Mouse (Mus musculus) left cerebral cortex, postnatal 14 days (tissue): ENCODE results near the gene Olfr544. TPM values are rescaled to one million over a fixed set of nuclear protein-coding genes. Genes with fewer than 3 reads are reported as not detected.

Source experiments
- DNase-seq, 2 experiments: peaks; one replicate each; pipeline ENCODE4 v3.0.0; 2021 to 2022; ENCODE audit warnings: low spot score in 2 of 2, mixed read lengths in 1 of 2
- intact Hi-C: fragments of 180-260 bp; cut with DNase I; formaldehyde crosslinking; loops from one replicate; pipeline ENCODE4 v1.15.1; 2025
- total RNA-seq, 2 experiments: library from RNA; stranded (reverse); gene quantifications; 2 replicates each; pipeline ENCODE4 v1.2.3; 2021

The Olfr544 gene
- total RNA-seq, 2 experiments from 2014 or later, result not detected

GRCm38 (mm10) chr7:102479368-102480078 lies 8.6 kb downstream of the Olfr544 start:
- intact Hi-C loops, result no loop called here
- DNase-seq, result no peak

- intact Hi-C loops, result no loop called here
- DNase-seq, result no peak
Measured at GRCm38 (mm10) chr7:102478926-102479325, 9.2 kb downstream of the Olfr544 start.

- no peak for DNase-seq
- intact Hi-C loops, result no loop called here
Measured at GRCm38 (mm10) chr7:102478425-102478824, 9.7 kb downstream of the Olfr544 start.

DNA sequence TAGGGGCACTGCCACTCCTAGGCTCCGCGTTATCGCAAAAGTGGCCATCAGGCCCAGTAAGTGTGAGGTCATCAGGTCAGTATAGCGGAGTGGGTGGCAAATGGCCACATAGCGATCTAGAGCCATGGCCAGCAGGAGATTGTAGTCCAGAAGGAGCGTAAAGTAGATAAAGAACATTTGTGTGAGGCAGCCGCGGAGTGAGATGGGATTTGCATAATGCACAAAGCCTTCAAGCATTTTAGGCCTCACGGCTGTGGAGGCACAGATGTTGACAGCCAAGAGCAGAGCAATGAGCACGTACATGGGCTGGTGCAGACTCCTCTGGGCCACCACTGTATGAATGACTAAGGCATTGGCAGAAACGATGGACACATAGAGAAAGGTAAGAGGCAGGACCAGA lies 10.7 kb downstream of the Olfr544 start:
- intact Hi-C loops, result no loop called here
- DNase-seq, result no peak

GRCm38 (mm10) chr7:102476601-102477000 lies 11.5 kb downstream of the Olfr544 start:
- intact Hi-C loops, result no loop called here
- DNase-seq, result no peak

GRCm38 (mm10) chr7:102472675-102473074 lies 15.4 kb downstream of the Olfr544 start:
- intact Hi-C loops, result no loop called here
- DNase-seq, result no peak

DNA sequence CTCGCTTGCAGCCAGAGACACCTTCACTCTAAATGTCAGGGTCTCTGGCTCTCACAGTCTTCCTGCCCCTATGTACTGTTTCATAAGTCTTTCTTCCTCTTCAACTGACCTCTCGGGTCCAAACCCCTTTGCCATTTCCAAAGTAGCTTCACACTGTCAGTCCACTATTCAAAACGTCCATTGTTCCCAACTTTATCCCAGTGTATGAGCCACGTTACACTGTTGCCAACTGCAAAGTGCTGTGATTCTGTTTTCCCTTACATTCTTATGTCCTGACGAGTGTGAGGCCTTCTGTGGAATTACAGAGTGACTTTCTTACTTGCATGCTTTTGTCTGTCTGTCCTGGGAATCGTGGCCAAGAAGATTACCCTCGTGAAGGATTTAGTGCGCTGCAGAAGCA lies 20.5 kb downstream of the Olfr544 start:
- intact Hi-C loops, result no loop called here
- no peak for DNase-seq

DNA sequence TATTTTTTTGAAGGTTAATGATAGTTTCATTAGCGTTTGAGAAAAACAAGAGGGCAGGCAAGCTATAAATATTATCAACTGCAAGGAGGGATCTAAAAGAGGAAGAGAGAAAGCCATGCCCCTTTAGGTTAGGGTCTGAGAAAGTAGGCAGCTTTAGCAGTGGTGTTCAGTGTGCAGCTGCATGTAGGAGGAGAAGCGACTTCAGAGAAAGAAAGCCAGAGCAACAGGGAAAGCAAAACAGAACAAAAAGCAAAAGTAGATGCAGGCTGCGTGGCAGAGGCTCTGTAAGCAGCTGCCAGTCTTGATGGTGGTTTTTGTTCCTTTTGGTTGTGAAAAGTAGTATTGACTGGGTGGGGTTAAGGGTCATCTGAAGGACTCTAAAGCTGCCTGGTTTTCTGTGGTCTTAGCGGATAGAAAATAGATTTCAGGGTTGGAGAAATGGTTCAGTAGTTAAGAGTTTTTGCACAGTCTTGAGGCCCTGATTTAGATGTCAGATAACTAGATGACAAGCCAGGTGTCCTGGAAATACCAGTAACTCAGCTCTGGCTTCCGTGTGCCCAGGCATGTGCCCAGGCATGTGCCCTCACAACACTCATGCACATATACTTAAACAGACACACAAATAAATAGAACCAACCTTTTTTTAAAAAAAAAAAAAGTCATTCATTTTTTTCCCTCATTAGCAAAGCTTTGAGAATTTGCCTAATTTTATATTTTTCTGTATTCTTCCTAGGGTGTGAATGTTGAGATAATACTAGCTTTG lies 29.3 kb downstream of the Olfr544 start:
- DNase-seq, result no peak
- intact Hi-C loops, result no loop called here

DNA sequence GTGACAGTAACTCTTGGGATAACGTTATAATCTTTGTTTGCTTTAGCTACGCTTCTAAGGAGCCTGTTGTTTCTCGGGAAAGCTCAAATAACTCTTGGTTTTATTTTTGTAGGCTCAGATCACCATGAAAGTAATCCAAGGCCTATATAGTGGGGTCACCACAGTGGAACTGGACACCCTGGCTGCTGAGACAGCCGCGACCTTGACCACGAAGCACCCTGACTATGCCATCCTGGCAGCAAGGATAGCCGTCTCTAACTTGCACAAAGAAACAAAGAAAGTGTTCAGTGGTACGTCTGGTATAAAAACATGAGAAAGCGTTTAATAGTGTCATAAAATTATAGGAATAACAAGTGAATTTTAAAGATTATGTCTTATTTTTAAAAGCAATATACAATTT lies 41.7 kb downstream of the Olfr544 start:
- intact Hi-C loops, result no loop called here

GRCm38 (mm10) chr7:102444301-102444700 lies 43.8 kb downstream of the Olfr544 start:
- no peak for DNase-seq
- intact Hi-C loops, result no loop called here

More for the DNA sequence above, 41.7 kb downstream of the Olfr544 start:
- DNase-seq, result no peak

GRCm38 (mm10) chr7:102442432-102442831 lies 45.7 kb downstream of the Olfr544 start:
- intact Hi-C loops, result no loop called here
- DNase-seq, result no peak

DNA sequence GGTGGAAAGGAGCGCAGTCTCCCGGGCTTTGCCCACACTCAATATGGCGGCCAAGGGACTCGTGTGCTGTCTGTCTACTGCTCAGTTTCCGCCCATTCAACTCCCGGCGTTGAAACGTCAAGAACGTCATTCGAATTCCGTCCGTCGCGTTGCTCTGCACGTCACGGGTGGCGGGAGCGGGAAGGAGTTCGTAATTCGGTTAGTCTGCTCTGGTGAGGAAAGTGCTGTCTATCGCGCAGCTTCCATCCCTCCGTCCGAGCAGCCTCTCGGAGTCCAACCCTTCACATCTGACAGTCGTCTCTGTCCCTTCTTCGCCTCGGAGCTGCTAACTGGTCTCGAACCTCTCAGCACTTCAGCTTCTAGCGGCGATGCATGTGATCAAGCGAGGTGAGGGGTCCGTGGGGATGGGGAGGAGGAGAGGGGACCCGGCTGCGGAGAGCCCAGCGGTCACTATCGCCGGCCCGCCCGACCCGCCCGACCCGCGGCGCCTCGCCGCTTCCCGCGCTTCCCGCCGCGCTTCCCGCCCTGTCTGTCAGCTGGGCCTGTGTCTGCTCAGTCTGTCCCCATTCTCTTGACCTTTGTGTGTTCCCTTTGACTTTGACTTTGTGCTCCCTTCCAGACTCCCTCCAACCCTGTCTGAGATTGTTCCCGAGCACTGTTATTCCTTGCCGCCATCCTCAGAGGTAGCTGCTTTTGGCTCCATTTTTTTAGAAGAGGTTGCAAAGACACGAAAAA lies 46.3 kb downstream of the Olfr544 start, which contains the start of gene Rrm1:
Gene Rrm1, plus strand, starts transcription at position 39 of the 735 bp plus-strand sequence.
- intact Hi-C loops, result no loop called here

GRCm38 (mm10) chr7:102440822-102441656 lies 47.1 kb downstream of the Olfr544 start:
- no peak for DNase-seq
- intact Hi-C loops, result no loop called here

More for the DNA sequence above, 46.3 kb downstream of the Olfr544 start, which contains the start of gene Rrm1:
- DNase-seq, result peak; percentile 96 to 97

DNA sequence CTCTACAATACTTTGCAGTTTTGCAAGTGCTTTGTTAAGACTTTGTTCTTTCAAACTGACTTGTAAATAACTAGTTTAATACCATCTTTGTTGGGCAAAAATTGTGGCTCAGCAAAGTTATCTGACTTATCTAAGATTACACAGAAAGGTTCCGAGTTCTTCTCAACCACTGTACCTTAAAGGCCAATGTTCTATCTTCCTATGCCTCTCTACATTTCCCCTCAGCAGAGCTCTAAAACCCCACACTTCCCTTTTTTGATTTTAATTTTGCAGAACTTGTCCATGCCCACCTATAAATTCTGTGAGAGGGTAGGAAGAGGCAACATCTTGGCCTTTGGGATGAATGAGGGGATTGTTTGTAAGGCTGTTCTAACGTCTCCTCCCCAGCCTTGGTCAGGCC lies 53.8 kb downstream of the Olfr544 start:
- intact Hi-C loops, result no loop called here
- no peak for DNase-seq

Other genes starting within 250 kb of the Olfr544 start
- 10 to 100 TPM; 19.5 to 26.0 TPM for gene Rhog, start 232.3 kb downstream of the Olfr544 start, total RNA-seq
- gene Stim1, start 220.5 kb downstream of the Olfr544 start, total RNA-seq, result 10 to 100 TPM; 84.7 to 88.7 TPM
- 10 to 100 TPM; 11.4 TPM for gene Rrm1, start 46.6 kb downstream of the Olfr544 start, total RNA-seq
- gene Olfr543, start 6.6 kb downstream of the Olfr544 start, total RNA-seq, result not detected
- gene Olfr545, start 11.3 kb upstream of the Olfr544 start, total RNA-seq, result not detected
- gene Olfr547, start 46.4 kb upstream of the Olfr544 start, total RNA-seq, result not detected
- not detected for gene Olfr548-ps1, start 52.6 kb upstream of the Olfr544 start, total RNA-seq
- not detected for gene Olfr549, start 61.6 kb upstream of the Olfr544 start, total RNA-seq
- 1 to 10 TPM; 1.7 to 1.9 TPM for gene Trim21, start 77.2 kb upstream of the Olfr544 start, total RNA-seq
- gene Olfr550, start 83.1 kb upstream of the Olfr544 start, total RNA-seq, result under 1 TPM; 0.32 to 0.35 TPM
- gene Olfr551, start 103.6 kb upstream of the Olfr544 start, total RNA-seq, result not detected
- gene Olfr552, start 109.5 kb upstream of the Olfr544 start, total RNA-seq, result under 1 TPM; 0.08 to 0.15 TPM
- not detected for gene Olfr553, start 129.9 kb upstream of the Olfr544 start, total RNA-seq
- not detected for gene Olfr554, start 150.1 kb upstream of the Olfr544 start, total RNA-seq
- not detected for gene Olfr555, start 170.5 kb upstream of the Olfr544 start, total RNA-seq
- under 1 TPM in 1 of 2 experiments, not detected in 1; 0.13 TPM for gene Olfr556, start 176.6 kb upstream of the Olfr544 start, total RNA-seq
- gene Trim68, start 199.0 kb upstream of the Olfr544 start, total RNA-seq, result 1 to 10 TPM; 3.5 to 4.0 TPM
- under 1 TPM in 1 of 2 experiments, not detected in 1; 0.13 TPM for gene Olfr557, start 207.6 kb upstream of the Olfr544 start, total RNA-seq
- gene Olfr558, start 213.9 kb upstream of the Olfr544 start, total RNA-seq, result under 1 TPM; 0.25 to 0.66 TPM
- gene Olfr33, start 230.8 kb upstream of the Olfr544 start, total RNA-seq, result not detected
- not detected for gene Olfr559, start 239.2 kb upstream of the Olfr544 start, total RNA-seq